Mouse (Mus musculus): ENCODE measurements around the gene Mvb12b. TPM values are rescaled to one million over a fixed set of nuclear protein-coding genes. Genes with fewer than 3 reads are reported as not detected.

The Mvb12b gene
- polyA plus RNA-seq, 1 experiment from 2014 or later = 65.0 TPM

GRCm38 (mm10) chr2:33869689-33870343, 17.9 kb downstream of the Mvb12b start:
- Histone ChIP-seq H3K27ac (peak overlapping the region; percentile 66), H3K27me3 (no peaks in the 10 kb centered on the region), H3K4me3 (no peak overlapping the region), H3K9me3 (0 out of 2 replicates have a peak, but pooled peaks cover 5% of the 10 kb centered on the region), H3K4me1 (replicated peaks) (peaks cover 53% of the 10 kb centered on the region), H3K36me3 (peaks cover 41% of the 10 kb centered on the region), H3K9ac (no peak overlapping the region), H3K4me2 (no peak overlapping the region)
- WGBS = 80% methylated on average over 10 of the region's 10 CpGs
- ATAC-seq (ENCODE audit: low FRiP score) = no peak

- ATAC-seq (ENCODE audit: low FRiP score) = no peak
Measured at GRCm38 (mm10) chr2:33868996-33869688, 18.6 kb downstream of the Mvb12b start.

DNA sequence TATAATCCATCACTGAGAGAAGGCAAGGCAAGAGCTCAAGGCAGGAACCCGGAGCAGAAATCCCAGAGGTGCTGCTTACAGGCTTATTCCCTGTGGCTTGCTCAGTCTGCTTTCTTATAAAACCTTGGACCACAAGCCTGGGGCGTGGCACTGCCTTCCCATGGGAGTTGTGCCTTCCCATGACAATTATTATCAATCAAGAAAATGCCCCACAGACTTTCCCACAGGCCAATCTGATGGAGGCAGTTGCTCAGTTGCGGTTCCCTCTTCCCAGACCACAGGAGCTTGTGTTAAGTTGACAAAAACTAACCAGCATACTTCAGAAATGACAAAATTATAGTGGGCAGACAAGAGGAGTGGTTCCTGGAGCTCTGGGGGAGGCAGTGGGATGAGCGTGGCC, 19.4 kb downstream of the Mvb12b start:
- H3K4me2 ChIP-seq = no peak overlapping the region
- WGBS = 79% methylated on average over 4 of the region's 4 CpGs
- H3K9me3 ChIP-seq = 0 out of 2 replicates have a peak, but pooled peaks cover 5% of the 10 kb centered on the region
- no peak overlapping the region for H3K9ac ChIP-seq
- peaks cover 39% of the 10 kb centered on the region for H3K4me1 ChIP-seq (replicated peaks)
- H3K27ac ChIP-seq = peak overlapping the region; percentile 36
- ATAC-seq (ENCODE audit: low FRiP score) = no peak
- H3K36me3 ChIP-seq = peaks cover 31% of the 10 kb centered on the region
- H3K4me3 ChIP-seq = no peak overlapping the region
- H3K27me3 ChIP-seq = no peaks in the 10 kb centered on the region

More at GRCm38 (mm10) chr2:33868996-33869688, 18.6 kb downstream of the Mvb12b start:
- no peak overlapping the region for H3K4me2 ChIP-seq
- no peak overlapping the region for H3K9ac ChIP-seq
- H3K4me3 ChIP-seq = no peak overlapping the region
- no peak overlapping the region; the same call in 1 of the 2 replicates for H3K27ac ChIP-seq
- 0 out of 2 replicates have a peak, but pooled peaks cover 5% of the 10 kb centered on the region for H3K9me3 ChIP-seq
- H3K4me1 ChIP-seq (replicated peaks) = peaks cover 46% of the 10 kb centered on the region
- no peaks in the 10 kb centered on the region for H3K27me3 ChIP-seq
- peaks cover 39% of the 10 kb centered on the region for H3K36me3 ChIP-seq
- 73% methylated on average over 5 of the region's 5 CpGs for WGBS

DNA sequence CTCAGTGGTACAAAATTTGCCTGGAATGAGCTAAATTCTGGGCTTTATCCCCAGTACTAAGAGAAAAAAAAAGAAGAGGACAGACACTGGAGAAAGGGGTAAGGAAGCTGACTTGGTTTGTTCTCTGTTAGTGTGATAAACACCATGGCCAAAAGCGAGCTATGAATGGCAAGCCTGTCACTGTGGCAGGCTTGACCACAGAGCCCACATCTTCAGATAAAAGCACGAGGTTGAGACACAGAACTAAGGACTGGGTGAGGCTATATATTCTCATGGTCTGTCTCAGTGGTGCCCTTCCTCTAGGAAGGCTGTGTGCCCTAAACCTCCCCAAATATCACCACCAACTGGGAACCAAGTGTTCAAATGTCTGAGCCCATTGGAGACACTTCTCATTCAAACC, 31.0 kb downstream of the Mvb12b start:
- WGBS = 83% methylated on average over 2 of the region's 2 CpGs
- Histone ChIP-seq H3K27me3 (no peaks in the 10 kb centered on the region), H3K4me3 (no peak overlapping the region), H3K4me1 (replicated peaks) (peaks cover 32% of the 10 kb centered on the region), H3K9me3 (no peaks in the 10 kb centered on the region), H3K27ac (no peak overlapping the region), H3K36me3 (peaks cover 5% of the 10 kb centered on the region), H3K4me2 (no peak overlapping the region), H3K9ac (no peak overlapping the region)
- ATAC-seq (ENCODE audit: low FRiP score) = no peak

DNA sequence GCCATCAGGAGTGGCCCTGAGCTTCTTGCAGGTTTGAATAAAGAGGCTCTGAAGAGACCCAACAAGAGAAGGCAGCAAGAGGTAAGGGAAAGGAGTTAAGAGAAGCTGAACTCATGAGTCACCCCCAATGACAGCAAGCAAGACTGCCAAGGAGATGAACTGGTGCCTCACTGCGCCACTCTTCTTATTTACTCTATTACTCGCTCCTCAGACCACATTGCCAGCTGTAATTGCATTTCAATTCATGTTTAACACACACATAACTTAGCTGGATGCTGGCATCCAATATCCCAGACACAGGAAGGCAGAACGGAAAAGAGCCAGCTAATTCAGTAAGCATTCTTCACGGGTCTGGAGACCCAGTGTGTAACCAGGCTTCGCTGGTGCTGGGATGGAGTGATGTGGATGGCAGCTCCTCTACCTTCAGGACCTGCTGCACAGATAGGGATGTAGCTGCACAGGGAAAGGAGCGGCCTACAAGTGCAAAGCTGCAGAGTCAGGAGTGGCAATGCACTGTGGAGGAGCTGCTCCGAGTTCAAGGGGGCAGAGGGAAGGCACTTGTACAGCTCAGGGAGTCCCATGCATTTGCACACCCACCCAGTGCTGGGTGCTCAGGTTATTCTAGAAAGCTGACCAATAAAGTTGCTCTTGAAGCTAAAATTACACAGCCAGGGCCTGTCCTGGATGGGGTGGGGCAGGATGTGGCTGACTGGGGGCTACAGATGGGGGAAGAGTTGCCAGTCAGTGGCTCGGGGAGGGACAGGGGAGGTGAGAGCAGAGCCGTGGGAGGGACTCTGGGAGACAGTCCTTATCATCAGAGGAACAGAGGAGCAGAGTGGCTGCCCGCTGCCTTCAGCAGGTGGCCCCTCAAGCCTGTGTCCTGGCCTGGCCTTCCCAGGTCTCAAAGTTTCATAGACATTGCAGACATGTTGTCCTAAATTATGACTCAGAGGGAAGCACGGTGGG, 34.5 kb downstream of the Mvb12b start:
- no peak for ATAC-seq (ENCODE audit: low FRiP score)
- Histone ChIP-seq H3K4me2 (no peak overlapping the region), H3K27ac (peak overlapping the region; percentile 35; the same call in 1 of the 2 replicates), H3K9me3 (no peaks in the 10 kb centered on the region), H3K36me3 (peaks cover 14% of the 10 kb centered on the region), H3K4me1 (replicated peaks) (peaks cover 31% of the 10 kb centered on the region), H3K9ac (no peak overlapping the region), H3K4me3 (no peak overlapping the region), H3K27me3 (no peaks in the 10 kb centered on the region)
- WGBS = 74% methylated on average over 11 of the region's 11 CpGs

DNA sequence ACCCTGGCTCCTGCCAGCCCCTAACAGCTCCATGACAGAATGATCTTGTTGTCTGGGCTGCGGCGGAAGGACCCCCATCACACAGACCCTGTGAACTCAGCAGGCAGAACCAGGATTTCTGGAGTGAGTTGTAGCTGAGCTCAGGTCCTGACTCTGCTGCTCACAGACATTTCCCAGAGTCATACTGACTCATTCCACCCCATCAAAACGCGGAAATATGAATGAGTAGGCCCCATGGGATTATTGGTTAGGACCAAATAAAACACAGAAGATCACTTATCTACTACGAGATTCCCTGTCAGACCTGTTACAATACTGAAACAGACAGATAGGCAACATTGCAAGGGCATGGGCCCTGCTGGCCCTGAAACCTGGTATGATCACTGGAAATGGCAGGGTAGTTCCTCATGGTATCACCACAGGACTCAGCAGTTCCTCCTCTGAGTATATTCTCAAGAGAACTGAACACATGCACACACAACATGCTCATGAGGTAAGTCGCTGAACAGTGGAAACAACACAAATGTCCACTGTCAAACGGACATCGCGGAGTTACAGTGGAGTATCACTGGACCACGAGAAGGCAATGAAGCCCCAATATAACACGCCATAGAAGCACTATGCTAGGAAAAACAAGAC, 40.4 kb downstream of the Mvb12b start:
- 76% methylated on average over 11 of the region's 11 CpGs for WGBS
- Histone ChIP-seq H3K9ac (0 out of 2 replicates have a peak overlapping the region, but pooled peaks have one; percentile 8), H3K27me3 (no peaks in the 10 kb centered on the region), H3K4me1 (replicated peaks) (peaks cover 35% of the 10 kb centered on the region), H3K9me3 (no peaks in the 10 kb centered on the region), H3K4me2 (no peak overlapping the region), H3K36me3 (peaks cover 20% of the 10 kb centered on the region), H3K4me3 (no peak overlapping the region), H3K27ac (peak overlapping the region; percentile 69)
- no peak for ATAC-seq (ENCODE audit: low FRiP score)

DNA sequence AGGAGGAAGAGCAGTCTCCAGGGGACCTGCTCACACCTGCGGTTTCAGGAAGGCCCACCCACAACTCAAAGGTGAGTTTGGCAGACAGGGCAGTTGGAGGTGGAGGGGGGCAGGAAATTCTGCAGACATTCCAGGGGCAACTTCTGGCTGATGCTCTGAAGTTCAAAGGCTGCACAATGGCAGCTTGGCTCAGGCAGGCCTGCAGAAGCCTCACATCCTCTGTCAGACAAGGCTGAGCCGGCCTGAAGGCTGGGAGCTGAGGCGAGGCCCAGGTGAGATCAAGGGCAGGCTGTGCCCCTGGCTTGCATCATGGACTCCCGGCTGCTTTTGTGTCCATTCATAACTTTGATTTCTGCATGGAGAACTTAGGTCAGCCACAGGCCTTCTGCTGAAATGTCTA, 41.1 kb downstream of the Mvb12b start:
- Histone ChIP-seq H3K36me3 (peaks cover 20% of the 10 kb centered on the region), H3K9me3 (no peaks in the 10 kb centered on the region), H3K4me2 (no peak overlapping the region), H3K4me1 (replicated peaks) (peaks cover 34% of the 10 kb centered on the region), H3K4me3 (no peak overlapping the region), H3K27me3 (no peaks in the 10 kb centered on the region), H3K27ac (peak overlapping the region; percentile 69), H3K9ac (peak overlapping the region; percentile 31; the same call in 1 of the 2 replicates)
- WGBS = 62% methylated on average over 4 of the region's 4 CpGs
- no peak for ATAC-seq (ENCODE audit: low FRiP score)

GRCm38 (mm10) chr2:33843642-33844041, 44.1 kb downstream of the Mvb12b start:
- H3K36me3 ChIP-seq = peaks cover 13% of the 10 kb centered on the region
- H3K4me2 ChIP-seq = no peak overlapping the region
- ATAC-seq (ENCODE audit: low FRiP score) = no peak
- H3K27me3 ChIP-seq = no peaks in the 10 kb centered on the region
- peaks cover 58% of the 10 kb centered on the region for H3K4me1 ChIP-seq (replicated peaks)
- H3K27ac ChIP-seq = peak overlapping the region; percentile 44; the same call in 1 of the 2 replicates
- H3K9me3 ChIP-seq = no peaks in the 10 kb centered on the region
- no peak overlapping the region for H3K9ac ChIP-seq
- 80% methylated on average over 2 of the region's 2 CpGs for WGBS
- H3K4me3 ChIP-seq = no peak overlapping the region

DNA sequence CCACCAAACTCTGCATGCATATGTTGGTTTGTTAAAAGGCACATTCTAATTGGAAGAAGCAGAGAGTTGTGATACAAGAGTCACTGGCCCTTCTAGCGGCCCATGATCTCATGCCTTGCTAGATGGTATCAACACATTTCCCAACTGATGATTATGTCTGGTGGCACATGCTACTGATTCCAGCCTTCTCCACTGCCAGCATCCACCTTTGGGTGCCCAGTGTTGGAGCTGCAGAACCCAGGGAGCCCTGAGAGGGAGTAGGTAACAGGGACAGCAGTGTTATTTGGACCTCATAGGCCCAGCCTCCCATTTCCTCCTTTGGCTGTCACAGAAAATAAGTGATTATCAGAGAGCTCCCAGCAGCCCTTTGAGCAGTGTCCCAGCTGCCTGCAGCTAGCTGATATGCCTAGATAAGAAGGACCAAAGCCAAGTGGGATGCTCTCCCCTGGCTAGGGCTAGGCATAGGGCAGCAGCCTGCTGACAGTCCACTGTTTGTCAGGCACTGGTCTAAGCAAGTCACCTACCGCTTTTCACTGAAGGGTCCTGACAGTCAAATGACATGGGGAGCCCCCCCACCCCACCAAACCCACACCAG, 44.7 kb downstream of the Mvb12b start:
- peaks cover 16% of the 10 kb centered on the region for H3K36me3 ChIP-seq
- H3K9ac ChIP-seq = no peak overlapping the region
- no peak overlapping the region for H3K4me3 ChIP-seq
- no peak overlapping the region for H3K4me2 ChIP-seq
- peaks cover 58% of the 10 kb centered on the region for H3K4me1 ChIP-seq (replicated peaks)
- no peaks in the 10 kb centered on the region for H3K27me3 ChIP-seq
- no peaks in the 10 kb centered on the region for H3K9me3 ChIP-seq
- 96% methylated on average over 2 of the region's 2 CpGs for WGBS
- H3K27ac ChIP-seq = peak overlapping the region; percentile 44; the same call in 1 of the 2 replicates
- no peak for ATAC-seq (ENCODE audit: low FRiP score)

DNA sequence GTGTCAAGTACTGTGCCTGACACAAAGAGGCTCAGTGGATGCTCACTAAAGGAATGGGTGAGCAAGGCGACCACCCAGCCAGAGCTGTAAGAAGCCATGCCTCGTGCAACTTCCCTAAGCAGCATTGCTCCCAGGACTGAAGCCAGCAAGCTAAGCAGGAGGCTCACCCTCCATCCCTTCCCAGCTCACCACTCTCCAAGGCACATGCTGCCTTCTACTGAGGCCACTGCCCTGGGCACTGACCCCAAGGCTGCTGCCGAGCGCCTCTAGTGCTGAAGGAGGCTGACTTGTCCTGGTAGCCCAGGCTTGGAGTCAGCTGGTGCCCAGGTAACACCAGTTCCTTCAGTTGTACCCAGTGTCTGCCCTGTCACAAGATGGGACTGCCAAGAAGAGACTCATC, 45.8 kb downstream of the Mvb12b start:
- Histone ChIP-seq H3K9ac (no peak overlapping the region), H3K9me3 (no peaks in the 10 kb centered on the region), H3K4me1 (replicated peaks) (peaks cover 58% of the 10 kb centered on the region), H3K4me3 (no peak overlapping the region), H3K27me3 (no peaks in the 10 kb centered on the region), H3K36me3 (peaks cover 23% of the 10 kb centered on the region), H3K4me2 (no peak overlapping the region), H3K27ac (no peak overlapping the region)
- whole genome bisulfite sequencing = 86% methylated on average over 4 of the region's 4 CpGs
- no peak for ATAC-seq (ENCODE audit: low FRiP score)

DNA sequence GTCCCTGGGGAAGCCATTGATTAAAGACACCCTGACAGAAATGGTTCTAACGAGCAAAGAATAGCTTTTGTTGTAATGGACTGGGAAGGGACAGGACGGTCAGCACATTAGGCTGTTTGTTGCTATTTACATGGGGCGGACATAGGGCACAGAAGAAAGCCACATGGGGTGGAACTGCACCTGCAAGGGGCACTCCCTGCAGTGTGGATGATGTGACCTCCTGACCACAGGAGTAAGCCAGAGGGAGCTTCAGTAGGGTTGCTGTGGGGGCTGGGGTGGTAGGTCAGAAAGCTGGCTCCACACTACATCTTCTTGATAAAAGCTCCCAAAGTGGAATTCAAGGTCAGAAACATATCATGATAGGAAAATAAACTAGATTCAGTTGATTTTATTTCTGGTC, 47.3 kb downstream of the Mvb12b start:
- Histone ChIP-seq H3K36me3 (peaks cover 23% of the 10 kb centered on the region), H3K4me2 (no peak overlapping the region), H3K4me1 (replicated peaks) (peaks cover 60% of the 10 kb centered on the region), H3K4me3 (no peak overlapping the region), H3K27ac (peak overlapping the region; percentile 70), H3K27me3 (no peaks in the 10 kb centered on the region), H3K9ac (no peak overlapping the region), H3K9me3 (no peaks in the 10 kb centered on the region)
- ATAC-seq (ENCODE audit: low FRiP score) = no peak
- 41% methylated on average over 3 of the region's 3 CpGs for WGBS

Data from hindbrain, embryonic 13.5 days (tissue).